Mouse (Mus musculus) embryonic fibroblast, embryonic 13.5 days (primary cell): ENCODE measurements around the gene Slc37a1.

Source experiments
- CTCF ChIP-seq: IDR thresholded peaks from 2 replicates; pipeline ENCODE4 v1.5.1; 2011; ENCODE audit warnings: mild to moderate bottlenecking, control low read depth, low read length, moderate library complexity, borderline replicate concordance; ENCODE audit not compliant: insufficient read depth
- POLR2A ChIP-seq: IDR thresholded peaks from 2 replicates; pipeline ENCODE4 v1.6.1; 2011; ENCODE audit warnings: low read depth, mild to moderate bottlenecking, control low read depth, low read length, moderate library complexity

GRCm38 (mm10) chr17:31318906-31319767 is 32.5 kb downstream of the Slc37a1 start:
- no peak for TF ChIP-seq CTCF
- TF ChIP-seq POLR2A = no peak
